Mouse (Mus musculus): ENCODE measurements around the gene Ermap.

Ermap gene

GRCm38 (mm10) chr4:119188060-119188785, 1.6 kb downstream of the Ermap start:
- DNase-seq (ENCODE audit: low read depth, low spot score): no peak

- DNase-seq (ENCODE audit: low read depth, low spot score): no peak
Observed at GRCm38 (mm10) chr4:119185771-119186170, 4.0 kb downstream of the Ermap start.

GRCm38 (mm10) chr4:119183525-119183924, 6.3 kb downstream of the Ermap start:
- no peak for DNase-seq (ENCODE audit: low read depth, low spot score)

- DNase-seq (ENCODE audit: low read depth, low spot score): no peak
Observed at GRCm38 (mm10) chr4:119181456-119181855, 8.4 kb downstream of the Ermap start.

GRCm38 (mm10) chr4:119180133-119180707, 9.6 kb downstream of the Ermap start:
- DNase-seq (ENCODE audit: low read depth, low spot score): no peak

GRCm38 (mm10) chr4:119178331-119178730, 11.5 kb downstream of the Ermap start:
- DNase-seq (ENCODE audit: low read depth, low spot score): no peak

GRCm38 (mm10) chr4:119177702-119178101, 12.1 kb downstream of the Ermap start:
- no peak for DNase-seq (ENCODE audit: low read depth, low spot score)

- DNase-seq (ENCODE audit: low read depth, low spot score): peak; percentile 97
Observed at GRCm38 (mm10) chr4:119173851-119174453, 15.9 kb downstream of the Ermap start, which contains the start of gene Zfp691. Gene Zfp691, minus strand, starts transcription at chr4:119174195.

- no peak for DNase-seq (ENCODE audit: low read depth, low spot score)
Observed at GRCm38 (mm10) chr4:119172919-119173650, 16.7 kb downstream of the Ermap start.

- peak; percentile 84 for DNase-seq (ENCODE audit: low read depth, low spot score)
Observed at GRCm38 (mm10) chr4:119167663-119168062, 22.1 kb downstream of the Ermap start.

GRCm38 (mm10) chr4:119167068-119167467, 22.7 kb downstream of the Ermap start:
- DNase-seq (ENCODE audit: low read depth, low spot score): no peak

GRCm38 (mm10) chr4:119165916-119166315, 23.9 kb downstream of the Ermap start:
- no peak for DNase-seq (ENCODE audit: low read depth, low spot score)

- DNase-seq (ENCODE audit: low read depth, low spot score): no peak
Observed at GRCm38 (mm10) chr4:119162990-119163389, 26.8 kb downstream of the Ermap start.

- no peak for DNase-seq (ENCODE audit: low read depth, low spot score)
Observed at GRCm38 (mm10) chr4:119161358-119161757, 28.5 kb downstream of the Ermap start.

GRCm38 (mm10) chr4:119157891-119158290, 31.9 kb downstream of the Ermap start:
- no peak for DNase-seq (ENCODE audit: low read depth, low spot score)

GRCm38 (mm10) chr4:119157186-119157585, 32.6 kb downstream of the Ermap start:
- DNase-seq (ENCODE audit: low read depth, low spot score): peak; percentile 64

- DNase-seq (ENCODE audit: low read depth, low spot score): no peak
Observed at GRCm38 (mm10) chr4:119148741-119149140, 41.1 kb downstream of the Ermap start.

- no peak for DNase-seq (ENCODE audit: low read depth, low spot score)
Observed at GRCm38 (mm10) chr4:119147347-119147746, 42.5 kb downstream of the Ermap start.

- DNase-seq (ENCODE audit: low read depth, low spot score): no peak
Observed at GRCm38 (mm10) chr4:119146816-119147215, 43.0 kb downstream of the Ermap start.

- peak; percentile 79 for DNase-seq (ENCODE audit: low read depth, low spot score)
Observed at GRCm38 (mm10) chr4:119142230-119142871, 47.5 kb downstream of the Ermap start.

GRCm38 (mm10) chr4:119141191-119141590, 48.6 kb downstream of the Ermap start:
- peak; percentile 23 for DNase-seq (ENCODE audit: low read depth, low spot score)

GRCm38 (mm10) chr4:119140126-119140525, 49.7 kb downstream of the Ermap start:
- DNase-seq (ENCODE audit: low read depth, low spot score): peak; percentile 69

All from mesoderm, embryonic 11.5 days (tissue).